Mouse (Mus musculus) right cerebral cortex, postnatal 25 days (tissue): Measurements from ENCODE around the gene Smco2.

ENCODE experiments used
- DNase-seq: peaks from one replicate; pipeline ENCODE4 v3.0.0; 2022

The Smco2 gene

DNA sequence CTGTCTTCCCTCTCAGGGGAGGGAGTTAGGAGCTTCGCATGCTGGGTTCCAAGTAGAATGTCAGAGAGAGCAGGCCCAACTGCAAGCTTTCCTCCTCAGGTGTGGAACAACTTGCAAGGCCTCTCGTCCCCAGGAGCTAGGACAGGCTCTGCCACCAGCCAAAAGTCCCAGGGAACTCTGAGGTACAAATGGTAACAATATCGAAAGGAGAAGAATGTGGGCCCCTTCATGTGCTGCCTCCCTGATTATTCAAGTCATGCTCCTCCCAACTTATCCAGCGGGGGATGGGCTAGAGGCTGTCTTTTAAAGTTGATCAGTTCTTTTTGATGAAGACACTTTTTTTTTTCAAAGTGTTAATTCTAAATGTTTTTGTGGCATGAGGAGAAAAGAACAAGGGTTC, at the start of gene Smco2:
TSS of gene Smco2 (plus strand) at position 55 of the 400 bp plus-strand sequence.
- no peak for DNase-seq

DNA sequence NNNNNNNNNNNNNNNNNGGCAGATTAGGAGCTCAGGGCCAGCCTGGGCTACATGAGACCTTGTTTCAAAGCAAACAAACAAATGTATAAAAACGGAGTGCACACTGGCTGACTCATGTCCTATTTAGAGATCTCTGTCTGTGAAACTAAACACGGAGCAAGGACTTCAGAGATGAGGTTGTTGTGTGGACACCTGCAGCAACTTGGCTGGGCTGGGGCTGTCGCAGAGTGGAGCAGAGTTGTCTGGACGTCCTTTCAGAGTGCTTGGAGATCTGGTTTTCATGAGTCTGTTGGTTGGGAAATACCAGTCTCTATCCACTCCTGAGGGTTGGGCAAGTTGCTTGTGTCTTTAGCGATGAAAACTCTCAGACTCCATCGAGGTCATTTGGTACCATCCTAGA, 39.9 kb upstream of the Smco2 start:
- DNase-seq: no peak

DNA sequence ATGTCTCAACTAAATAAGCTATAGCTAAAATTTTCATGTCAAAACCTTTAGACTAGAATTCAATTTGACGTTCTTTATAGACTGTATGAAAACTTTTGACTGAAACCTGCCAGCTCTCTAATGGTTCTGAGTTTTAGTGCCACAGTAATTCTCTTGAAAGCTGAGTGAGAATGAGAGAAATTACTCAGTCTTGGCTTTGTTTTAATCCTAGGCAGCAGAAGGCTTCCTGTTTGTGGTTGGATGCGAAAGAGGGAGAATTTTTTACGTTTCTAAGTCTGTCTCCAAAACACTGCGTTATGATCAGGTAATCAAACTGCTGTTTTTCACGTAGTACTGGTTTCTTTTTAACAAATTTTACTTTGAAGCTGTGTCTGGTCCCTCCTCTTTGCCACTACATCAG, 36.9 kb upstream of the Smco2 start:
- DNase-seq: no peak

DNA sequence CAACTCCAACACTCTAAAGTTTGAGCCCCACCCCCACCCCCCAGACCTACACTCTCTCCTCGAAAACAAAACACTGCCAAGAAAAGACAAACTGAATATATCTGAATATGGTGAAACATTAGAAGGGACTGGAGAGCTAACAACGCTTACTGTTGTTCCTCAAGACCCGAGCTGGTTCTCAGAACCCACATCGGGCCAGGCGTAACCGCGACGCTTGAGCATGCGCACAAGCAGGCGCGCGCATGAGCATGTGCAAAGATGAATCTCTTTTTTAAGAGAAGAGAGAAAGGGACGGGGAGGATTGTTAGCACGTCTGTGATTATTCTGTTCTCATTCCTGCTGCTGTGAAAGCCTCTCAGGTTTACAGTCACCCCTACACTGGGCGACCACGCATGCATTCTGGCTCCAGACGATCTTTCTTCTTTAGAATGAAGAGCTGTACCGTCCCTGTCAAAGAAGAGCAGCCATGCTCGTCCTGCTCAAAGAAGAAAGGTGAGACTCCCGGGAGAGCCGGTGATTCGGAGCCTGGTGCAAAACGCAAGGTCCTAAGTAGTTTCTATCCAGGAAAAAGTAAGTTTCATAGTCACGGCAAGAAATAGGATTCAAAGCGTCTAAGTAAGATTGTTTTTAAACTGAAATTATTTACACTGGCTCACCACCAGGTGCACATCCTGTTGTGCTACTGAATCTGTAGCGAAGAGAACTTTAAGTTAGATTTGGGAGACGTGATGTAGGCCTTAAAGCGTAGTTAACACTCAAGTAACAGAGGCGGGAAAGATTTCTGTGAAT, 29.5 kb upstream of the Smco2 start:
- no peak for DNase-seq

DNA sequence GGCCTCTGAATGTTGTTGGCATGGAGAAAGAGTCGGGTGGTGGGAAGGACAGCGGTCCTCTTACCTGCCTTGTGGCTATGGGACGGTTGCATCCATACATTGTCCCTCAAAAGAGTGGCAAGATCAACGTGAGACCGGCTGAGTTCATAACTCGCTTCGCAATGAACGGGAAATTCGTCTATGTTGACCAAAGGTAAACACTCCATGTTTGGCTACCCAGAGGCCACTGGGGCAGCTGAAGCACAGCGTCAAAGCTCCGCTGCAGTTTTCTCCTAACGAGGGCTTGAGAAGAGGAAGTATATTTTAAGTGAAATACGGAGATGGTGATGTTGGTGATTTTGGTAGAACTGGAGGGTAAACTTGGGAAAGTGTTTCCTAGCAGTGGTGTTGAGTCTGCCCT, 27.9 kb upstream of the Smco2 start:
- no peak for DNase-seq

DNA sequence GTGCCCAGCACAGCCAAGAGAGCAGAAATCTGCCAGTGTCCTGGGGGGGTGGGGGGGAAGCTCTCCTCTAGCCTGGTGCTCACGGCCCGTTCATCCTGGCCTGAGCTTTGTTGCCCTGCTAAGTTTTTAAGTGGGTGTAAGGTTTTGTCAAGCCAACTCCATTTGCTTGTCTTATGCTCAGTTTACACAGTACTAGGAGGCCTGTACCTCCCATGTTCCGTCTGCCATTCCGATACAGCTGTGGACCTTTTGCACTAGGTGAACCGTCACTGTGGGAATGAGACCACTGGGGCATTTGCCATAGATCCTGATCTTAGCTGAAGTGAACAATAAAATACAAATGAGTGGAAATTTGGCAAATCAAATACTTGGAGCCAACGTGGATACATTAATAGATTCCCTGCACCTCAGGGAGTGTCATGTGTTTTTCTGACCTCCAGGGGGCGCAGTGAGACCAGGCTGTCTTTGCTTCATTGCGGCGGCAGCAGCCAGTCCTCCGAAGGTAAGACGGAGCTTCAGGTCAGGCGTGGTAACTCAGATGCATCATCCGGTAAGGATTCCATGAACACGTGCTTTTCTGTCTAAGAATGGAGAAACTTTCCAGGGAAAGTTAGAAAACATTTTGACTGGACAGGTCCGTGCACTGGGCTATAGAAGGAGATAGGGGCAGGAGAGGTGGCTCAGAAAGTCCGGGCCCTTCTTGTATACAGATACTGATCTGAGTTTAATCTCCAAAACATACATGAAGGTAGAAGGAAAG, 25.0 kb upstream of the Smco2 start:
- peak; percentile 39 for DNase-seq

DNA sequence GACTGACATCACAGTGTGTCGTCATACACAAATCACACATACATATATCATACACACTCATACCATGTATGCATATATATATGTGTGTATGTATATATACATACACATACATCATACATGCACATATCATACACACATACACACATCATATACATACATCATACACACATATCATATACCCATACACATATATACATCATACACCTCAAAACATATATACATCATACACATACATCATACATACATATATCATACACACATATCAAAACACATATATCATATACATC, 24.5 kb upstream of the Smco2 start:
- no peak for DNase-seq

DNA sequence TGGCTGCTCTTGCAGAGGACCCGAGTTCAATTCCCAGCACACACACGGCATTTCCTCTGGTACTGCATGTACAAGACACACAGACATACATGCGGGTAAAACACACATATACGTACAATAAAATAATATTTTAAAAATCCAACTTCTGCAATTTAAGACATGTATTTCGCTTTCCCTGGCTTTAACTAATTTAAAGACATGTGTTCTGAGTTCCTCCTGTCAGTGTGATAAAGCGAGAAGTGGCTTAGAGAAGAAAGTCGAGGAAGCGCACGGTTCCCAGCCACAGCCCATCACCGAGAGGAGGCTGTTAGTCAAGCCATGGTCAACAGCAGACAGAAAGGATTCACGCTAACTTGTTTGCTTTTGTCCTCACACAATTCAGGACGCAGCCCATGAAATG, 18.6 kb upstream of the Smco2 start:
- DNase-seq: no peak

DNA sequence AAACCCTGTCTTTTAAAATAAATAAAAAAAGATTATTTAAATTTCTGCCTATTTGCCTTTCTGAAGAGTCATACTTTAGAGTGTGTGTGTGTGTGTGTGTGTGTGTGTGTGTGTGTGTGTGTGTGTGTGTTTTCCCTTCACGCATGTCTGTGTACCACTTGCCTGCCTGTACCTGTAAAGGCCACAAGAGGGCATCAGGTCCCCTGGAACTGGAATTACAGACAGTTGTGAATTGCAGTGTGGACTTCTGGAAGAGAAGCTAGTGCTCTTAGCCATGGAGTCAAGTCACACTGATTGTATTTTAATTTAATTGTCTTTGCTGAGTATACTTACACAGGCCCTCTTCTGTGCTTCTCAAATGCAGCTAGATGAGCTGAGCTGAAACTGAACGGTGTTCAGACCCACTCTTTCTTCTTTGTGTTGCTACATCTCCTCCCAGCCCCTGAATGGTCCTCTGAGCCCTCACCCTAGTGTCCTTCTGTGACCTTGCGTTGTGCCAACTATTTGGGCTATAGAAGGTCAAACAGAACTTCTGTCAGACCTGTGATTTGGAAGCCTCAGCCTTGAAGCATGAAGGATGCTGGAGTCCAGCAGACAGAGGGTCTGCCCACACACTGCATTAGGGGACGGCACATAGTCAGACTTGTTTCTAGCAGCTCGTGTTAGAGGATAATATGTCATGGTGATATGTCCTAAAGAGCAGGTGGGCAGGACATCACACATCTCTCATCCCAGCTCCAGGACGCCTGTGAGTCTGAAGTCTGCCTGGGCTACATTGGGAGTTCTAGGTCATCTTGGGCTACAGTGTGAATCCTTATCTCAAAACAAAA, 16.2 kb upstream of the Smco2 start:
- peak; percentile 30 for DNase-seq

DNA sequence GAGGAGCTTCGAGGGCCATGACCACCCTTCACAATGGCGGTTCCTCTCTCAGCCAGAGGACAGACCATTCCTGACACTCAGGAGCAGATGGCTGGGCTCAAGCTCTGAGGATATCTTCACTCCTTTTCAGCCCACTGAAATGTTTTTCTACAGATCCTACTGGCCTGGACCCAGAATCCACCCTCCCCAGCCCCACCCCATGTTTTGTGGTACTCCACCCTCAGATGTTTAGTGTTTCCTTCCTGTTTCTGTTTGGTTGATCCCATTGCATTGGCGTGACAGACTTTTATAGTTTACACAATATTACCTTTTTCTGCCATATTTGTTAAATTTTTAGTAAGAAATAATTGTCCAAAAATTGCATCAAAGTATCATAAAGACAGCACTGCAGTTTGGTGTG, 15.6 kb upstream of the Smco2 start:
- no peak for DNase-seq

DNA sequence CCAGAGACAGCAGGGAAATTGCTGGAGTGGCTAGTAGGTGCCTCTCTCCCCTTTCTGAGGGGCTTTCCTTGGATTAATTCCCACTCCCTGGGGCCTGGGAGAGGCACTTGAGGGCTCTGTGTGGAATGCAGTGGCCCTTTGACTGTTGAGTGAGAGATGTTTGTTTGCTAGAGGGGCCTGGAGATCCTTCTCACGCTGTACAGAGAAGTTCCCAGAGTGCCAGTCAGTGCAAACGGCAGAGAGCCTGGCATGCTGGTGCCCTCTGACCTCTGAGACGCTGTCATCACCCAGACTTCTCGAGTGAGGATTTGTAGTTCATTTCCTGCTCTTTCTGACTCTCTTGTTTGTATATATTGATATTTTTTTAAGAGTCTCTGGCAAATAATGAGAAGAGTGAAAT, 14.1 kb upstream of the Smco2 start:
- no peak for DNase-seq

DNA sequence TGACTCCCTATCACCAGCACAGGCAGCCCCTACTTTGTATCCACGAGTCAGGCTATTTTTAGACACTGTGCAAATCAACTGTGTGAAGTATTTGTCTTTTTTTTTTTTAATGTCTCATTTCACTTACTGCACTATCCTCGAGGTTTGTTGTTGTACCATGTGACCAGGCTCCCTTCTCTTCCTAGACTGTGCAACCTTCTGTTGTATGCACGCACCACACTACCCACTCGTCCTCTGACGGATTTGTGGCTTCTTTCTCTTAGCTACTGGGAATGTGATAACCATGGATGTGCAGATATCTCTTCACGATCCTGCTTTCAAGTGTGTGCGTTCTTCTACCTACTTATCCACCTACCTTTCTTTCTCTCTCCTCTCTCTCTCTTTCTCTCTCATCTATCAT, 12.6 kb upstream of the Smco2 start:
- no peak for DNase-seq

DNA sequence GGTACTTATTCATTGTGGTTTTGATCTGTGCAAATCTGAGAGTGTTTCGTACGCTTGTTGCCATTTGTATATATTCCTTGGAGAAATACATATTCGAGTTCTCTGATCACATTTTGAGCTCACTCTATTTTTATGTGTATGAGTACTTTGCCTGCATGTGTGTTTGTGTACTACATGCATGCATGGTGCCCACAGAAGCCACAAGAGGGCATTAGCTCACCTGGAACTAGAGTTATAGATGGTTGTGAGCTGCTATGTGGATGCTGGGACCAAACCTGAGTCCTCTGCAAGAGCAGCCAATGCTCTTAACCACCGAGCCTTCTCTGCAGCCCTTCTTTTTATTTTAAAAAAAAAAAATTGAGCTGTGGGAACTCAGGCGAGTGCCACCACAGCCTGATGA, 11.5 kb upstream of the Smco2 start:
- no peak for DNase-seq

DNA sequence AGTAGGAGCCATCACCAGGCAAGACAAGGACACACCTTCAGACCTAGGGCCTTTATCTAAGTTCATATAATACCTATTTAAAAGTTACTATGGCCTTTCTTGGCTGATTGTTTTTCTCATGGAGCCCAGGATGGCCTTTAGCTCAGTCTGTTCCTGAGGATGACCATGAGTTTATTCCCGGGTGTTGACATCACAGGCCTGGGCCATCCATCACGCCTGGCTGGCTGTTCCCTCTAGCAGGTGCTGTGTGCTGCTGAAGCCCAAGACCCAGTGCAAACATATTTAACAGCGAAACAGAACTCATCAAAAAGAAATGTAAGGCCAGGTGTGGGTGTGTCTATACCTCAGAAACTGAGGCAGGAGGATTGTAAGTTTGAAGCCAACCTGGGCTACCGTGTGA, 11.0 kb upstream of the Smco2 start:
- DNase-seq: no peak

DNA sequence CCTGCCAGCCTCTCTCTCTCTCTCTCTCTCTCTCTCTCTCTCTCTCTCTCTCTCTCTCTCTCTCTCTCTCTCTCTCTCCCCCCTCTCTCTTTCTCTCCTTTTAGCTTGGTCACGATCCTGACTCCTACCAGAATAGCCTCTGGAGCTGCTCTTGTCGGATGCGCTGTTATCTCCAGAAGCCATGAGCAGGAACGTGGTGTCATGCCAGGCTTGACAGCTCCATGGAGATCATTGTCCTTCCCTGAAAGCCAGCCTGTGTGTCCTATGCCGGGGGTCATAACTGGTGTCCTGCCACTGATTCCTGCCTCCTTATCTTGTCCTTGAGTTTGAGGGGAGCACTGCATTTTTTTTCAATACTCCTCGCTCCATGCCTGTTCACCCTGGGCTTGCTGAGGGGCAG, 5.0 kb upstream of the Smco2 start:
- DNase-seq: no peak

DNA sequence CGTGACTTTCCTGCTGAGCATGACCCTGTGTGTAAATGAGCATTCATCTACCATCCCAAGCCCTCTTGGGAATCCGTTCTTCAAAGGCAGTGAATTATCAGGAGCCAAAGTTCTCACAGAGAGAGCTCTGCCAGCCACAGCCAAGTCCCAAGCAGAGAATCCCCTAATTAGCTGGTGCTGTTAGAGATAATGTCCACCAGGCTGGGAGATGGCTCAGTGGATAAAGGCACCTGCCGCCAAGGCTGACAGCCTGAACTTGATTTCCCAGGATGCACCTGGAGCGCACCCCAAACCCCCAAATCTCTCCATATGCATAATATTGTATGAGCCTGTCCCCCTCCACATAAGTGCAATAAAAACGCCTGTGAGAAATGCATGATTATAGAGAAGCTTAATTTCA, 4.6 kb upstream of the Smco2 start:
- no peak for DNase-seq

DNA sequence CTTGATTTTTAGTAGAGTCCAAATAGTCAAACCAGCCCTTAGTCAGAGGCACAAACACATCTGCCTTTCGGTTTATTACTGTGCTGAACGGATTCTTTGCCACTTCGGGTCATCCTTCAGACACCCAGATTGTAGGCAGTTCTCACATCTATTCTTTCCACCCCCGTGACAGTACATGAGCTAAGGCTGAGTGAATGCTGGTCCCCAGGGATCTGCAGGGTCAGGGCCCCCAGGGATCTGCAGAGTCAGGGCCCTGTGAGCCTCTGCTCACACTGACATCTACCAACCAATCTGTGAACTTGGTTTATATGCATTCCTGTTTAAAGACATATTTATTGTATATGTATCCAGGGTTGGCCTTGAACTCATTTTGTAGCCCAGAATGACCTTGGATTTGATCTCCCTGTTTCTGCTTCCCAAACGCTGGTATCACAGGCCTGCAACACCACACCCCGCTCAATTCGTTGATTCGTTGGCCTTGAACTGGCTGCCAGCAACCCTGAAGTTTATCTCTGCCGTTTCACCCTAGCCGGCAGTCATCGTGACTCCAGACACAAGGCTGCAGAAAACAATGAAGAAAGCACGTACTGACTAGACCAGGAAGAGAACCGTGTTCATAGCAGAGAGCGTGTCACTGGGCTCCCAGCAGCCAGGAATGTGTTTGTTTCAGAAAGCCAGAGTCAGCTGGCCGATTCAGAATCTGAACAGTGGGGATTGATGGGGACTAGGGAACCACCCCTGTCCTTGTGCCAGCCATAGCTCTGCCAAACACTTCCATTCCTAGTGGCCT, 3.7 kb upstream of the Smco2 start:
- DNase-seq: no peak

DNA sequence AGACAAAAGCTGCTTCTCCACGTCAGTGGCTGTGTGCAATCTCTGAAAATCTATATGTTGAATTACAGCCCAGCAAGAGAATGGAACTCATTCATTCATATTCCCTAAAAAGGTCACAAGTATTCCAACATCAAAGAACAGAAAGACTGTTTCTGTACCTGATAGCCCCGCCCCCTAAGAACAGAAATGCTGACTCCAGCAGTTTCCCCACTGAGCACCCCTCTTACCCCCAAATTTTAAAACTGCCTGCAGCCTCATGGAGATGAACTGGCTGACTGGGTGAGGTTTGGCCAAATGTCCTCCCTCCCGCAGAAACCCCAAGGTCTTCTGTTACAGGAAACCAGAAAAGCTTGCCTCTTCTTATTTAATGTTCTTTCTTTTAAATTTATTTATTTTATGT, 2.5 kb upstream of the Smco2 start:
- no peak for DNase-seq

DNA sequence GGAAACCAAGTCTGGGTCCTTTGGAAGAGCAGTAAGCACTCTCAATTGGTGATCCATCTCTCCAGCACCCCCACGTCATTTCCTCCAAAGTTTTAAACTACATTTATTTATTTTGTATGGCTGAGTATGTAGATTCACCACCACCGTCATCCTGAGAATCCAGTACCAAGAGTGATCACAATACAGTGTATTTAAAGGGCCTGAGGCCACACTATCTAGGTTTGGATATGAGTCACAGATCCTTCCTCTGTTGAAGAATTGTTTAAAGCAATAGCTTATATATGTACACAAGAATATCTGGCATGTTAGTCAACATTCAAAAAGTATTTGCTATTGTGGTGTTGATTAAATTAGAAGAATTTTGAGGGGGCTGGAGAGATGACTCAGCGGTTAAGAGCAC, 1.6 kb upstream of the Smco2 start:
- DNase-seq: no peak

DNA sequence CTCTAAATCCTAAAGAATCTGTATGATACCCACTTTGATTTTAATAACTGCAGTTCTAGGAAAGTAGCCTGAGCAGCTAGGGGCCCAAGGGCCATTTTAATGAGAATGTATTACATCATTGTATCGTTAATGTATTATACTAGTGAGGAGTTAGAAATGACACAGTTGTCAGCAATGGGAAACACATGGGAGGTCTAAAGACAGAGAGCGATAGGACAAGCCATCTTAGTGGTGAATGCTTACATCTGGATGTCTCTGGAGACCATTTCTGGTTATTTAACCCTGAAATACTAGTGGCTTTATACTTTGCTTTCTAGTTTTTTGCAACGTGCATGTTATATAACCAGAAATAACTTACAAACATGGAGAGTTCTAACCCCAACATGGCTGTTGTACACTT, 2.0 kb downstream of the Smco2 start:
- DNase-seq: no peak

DNA sequence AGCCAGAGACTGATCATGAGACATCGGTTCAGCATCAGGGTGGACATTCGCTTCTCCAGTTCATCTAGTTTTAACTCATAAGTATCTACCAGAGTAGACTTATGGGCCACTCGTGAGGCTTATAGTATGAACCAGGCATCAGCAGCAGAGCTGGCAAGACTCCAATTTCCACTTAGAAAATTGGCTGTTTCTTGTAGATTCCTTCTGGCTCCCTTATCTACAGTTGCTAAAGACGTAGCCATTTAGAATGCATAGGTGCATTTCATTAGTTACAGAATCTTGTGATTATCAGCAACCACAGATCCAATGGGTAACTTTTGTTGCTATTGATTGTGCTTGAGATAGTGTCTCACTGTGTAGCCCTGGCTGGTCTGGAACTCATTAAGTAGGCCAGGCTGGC, 2.8 kb downstream of the Smco2 start:
- DNase-seq: no peak

DNA sequence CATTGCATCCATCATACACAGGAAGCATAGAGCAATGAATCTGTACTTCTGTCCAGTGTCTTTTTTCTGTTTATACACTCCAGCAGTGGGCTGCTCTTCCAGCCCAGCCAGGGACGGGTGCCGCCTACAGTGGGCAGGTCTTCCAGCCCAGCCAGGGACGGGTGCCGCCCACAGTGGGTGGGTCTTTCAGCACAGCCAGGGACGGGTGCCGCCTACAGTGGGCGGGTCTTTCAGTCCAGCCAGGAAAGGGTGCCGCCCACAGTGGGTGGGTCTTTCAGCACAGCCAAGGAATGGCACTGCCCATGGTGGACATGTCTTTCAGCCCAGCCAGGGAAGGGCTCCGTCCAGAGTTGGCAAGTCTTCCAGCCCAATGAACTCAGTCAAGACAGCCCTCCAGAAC, 5.3 kb downstream of the Smco2 start:
- DNase-seq: no peak

DNA sequence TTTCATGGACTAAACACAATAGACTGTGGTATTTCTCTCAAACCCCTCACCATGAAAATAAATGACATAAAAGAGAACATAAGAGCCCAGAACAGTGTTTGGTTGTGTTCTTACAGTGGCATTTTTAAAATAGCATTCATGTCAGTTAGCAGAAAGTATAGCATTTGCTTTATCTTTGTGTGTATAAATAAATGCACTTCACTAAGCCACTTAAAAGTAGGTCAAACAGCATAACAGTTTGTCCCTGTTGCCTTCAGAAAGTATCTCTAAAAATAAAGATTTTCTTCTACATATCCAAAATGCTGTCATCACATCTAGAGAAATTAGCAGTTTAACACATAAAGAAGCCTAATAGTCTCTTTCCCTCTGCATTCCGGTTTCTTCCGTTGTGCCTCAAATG, 7.5 kb downstream of the Smco2 start:
- DNase-seq: no peak
